Mouse (Mus musculus) bone marrow macrophage, adult 2 months (primary cell): ENCODE measurements around the gene Gm21974.

Experiments
- CTCF ChIP-seq: IDR thresholded peaks from 2 replicates; pipeline ENCODE4 v1.5.1; 2012; ENCODE audit warnings: low read depth, mild to moderate bottlenecking, low read length, moderate library complexity
- POLR2A ChIP-seq: IDR thresholded peaks from 2 replicates; pipeline ENCODE4 v1.6.1; 2012; ENCODE audit warnings: mild to moderate bottlenecking, low read depth, low read length, borderline replicate concordance

- TF ChIP-seq POLR2A, result no peak
- TF ChIP-seq CTCF, result no peak
These were observed 12.7 kb upstream of the Gm21974 start for GRCm38 (mm10) chr7:127907939-127908338.
